Mouse (Mus musculus) lung, embryonic 16.5 days (tissue): ENCODE data around the gene Cables2. TPM values are rescaled to one million over a fixed set of nuclear protein-coding genes. Genes with fewer than 3 reads are reported as not detected.

Source experiments
- ATAC-seq: fragments of 200-750 bp; cut with Nextera tagmentation; 2 replicates; pipeline ENCODE4 v1.8.0; 2017; ENCODE audit warnings: low read depth, mild to moderate bottlenecking, moderate library complexity
- H3K27ac ChIP-seq: fragments of 300-500 bp; sonication (generic); 2 replicates; pipeline ENCODE4 v1.5.1; 2014; ENCODE audit warnings: mild to moderate bottlenecking, control low read depth, low read length
- H3K27me3 ChIP-seq: fragments of 300-500 bp; sonication (generic); 2 replicates; pipeline ENCODE4 v1.6.1; 2014; ENCODE audit warnings: low read depth, low read length, mixed read lengths; ENCODE audit not compliant: control insufficient read depth, insufficient read depth
- H3K36me3 ChIP-seq: fragments of 300-500 bp; sonication (generic); 2 replicates; pipeline ENCODE4 v1.6.1; 2014; ENCODE audit warnings: low read length; ENCODE audit not compliant: control insufficient read depth, insufficient read depth
- H3K4me1 ChIP-seq: fragments of 300-500 bp; sonication (generic); replicated peaks from 2 replicates; pipeline ENCODE4 v1.6.1; 2014; ENCODE audit warnings: low read length, mixed read lengths; ENCODE audit not compliant: control insufficient read depth, insufficient read depth
- H3K4me2 ChIP-seq: fragments of 300-500 bp; sonication (generic); 2 replicates; pipeline ENCODE4 v1.6.1; 2014; ENCODE audit warnings: low read depth, low read length, control low read depth
- H3K4me3 ChIP-seq: fragments of 300-500 bp; sonication (generic); 2 replicates; pipeline ENCODE4 v1.5.1; 2014; ENCODE audit warnings: mild to moderate bottlenecking, low read length, control low read depth
- H3K9ac ChIP-seq: fragments of 300-500 bp; sonication (generic); 2 replicates; pipeline ENCODE4 v1.6.1; 2014; ENCODE audit warnings: low read length, control low read depth
- H3K9me3 ChIP-seq: fragments of 300-500 bp; sonication (generic); 2 replicates; pipeline ENCODE4 v1.6.1; 2016; ENCODE audit warnings: low read length; ENCODE audit not compliant: control insufficient read depth
- WGBS: fragments of 180-500 bp; shearing (Covaris S2); extraction: QIAGEN DNeasy Blood & Tissue Kit; methylation state at CpG from one replicate; pipeline ENCODE4 v1.1.7; 2014; 5-methylcytosine and 5-hydroxymethylcytosine counted together
- polyA plus RNA-seq: library from polyadenylated mRNA; unstranded; fragments of >200 nt; fragmentation: Nextera tagmentation; extraction: Ambion mirVana; gene quantifications from 2 replicates; pipeline ENCODE4 v1.2.1, GENCODE M21; 2015

Gene Cables2
- polyA plus RNA-seq, 1 experiment from 2014 or later: 8.4 TPM

DNA sequence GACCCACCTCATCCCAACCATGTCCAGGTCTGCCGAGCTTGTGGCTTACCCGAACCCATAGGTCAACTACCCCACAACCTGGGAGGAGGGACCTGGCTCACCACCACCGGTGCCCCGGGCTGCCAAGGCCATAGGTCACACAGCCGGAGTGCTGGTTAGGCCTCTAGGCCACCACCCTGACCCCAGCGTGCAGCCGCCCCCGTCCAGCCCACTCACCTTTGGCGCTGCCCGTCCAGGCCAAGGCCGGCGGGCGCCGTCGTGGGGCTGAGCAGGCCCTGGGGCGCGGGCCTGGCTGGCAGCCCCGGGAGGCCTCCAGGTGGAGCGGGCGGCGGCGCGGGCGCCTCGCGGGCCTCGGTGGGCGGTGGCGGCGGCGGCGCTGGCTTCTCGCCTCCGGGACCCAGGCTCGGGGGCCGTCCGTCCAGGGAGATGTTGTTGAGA, 393 bp downstream of the Cables2 start:
- ATAC-seq: peak; percentile 15
- no peaks in the 10 kb centered on the region for H3K36me3 ChIP-seq
- H3K4me3 ChIP-seq: peak overlapping the region; percentile 83
- H3K4me1 ChIP-seq: peaks cover 34% of the 10 kb centered on the region
- H3K9me3 ChIP-seq: no peaks in the 10 kb centered on the region
- under 1% methylated on average over 22 of the region's 37 CpGs for WGBS
- H3K27ac ChIP-seq: peak overlapping the region; percentile 36
- no peaks in the 10 kb centered on the region for H3K27me3 ChIP-seq
- H3K9ac ChIP-seq: peak overlapping the region; percentile 91
- peak overlapping the region; percentile 80 for H3K4me2 ChIP-seq

DNA sequence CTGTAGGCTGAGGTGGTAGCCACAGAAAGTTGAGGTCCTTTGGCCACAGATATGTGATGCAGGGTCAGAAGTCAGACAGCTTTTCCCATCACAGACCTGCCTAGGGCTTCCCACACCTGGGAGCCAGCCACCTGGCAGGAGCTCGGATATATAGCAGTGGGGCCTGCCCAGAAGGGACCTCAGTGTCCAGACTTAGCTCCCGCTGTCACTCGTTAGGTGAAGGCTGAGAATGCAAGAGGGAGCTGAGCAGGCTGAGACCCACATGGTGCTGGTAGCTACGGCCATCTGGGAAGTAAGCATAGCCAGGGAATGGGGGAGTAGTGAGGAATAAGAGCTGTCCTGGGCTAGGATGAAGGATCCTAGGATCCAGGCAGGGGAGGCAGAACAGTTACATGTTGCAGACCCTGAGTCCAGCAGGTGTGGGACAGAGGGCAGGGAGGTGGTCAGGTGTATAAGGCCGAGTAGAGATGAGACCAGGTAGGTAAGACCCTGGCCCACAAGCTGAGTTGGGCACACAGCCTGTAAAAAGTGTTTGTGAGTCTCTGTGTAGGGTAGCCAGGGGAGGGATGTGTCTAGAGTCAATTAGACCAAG, 1.4 kb downstream of the Cables2 start:
- H3K9ac ChIP-seq: peak overlapping the region; percentile 91
- peak overlapping the region; percentile 83 for H3K4me3 ChIP-seq
- H3K9me3 ChIP-seq: no peaks in the 10 kb centered on the region
- H3K27ac ChIP-seq: no peak overlapping the region
- H3K4me1 ChIP-seq: peaks cover 27% of the 10 kb centered on the region
- 53% methylated on average over 5 of the region's 5 CpGs for WGBS
- no peak for ATAC-seq
- peak overlapping the region; percentile 80 for H3K4me2 ChIP-seq
- no peaks in the 10 kb centered on the region for H3K27me3 ChIP-seq
- H3K36me3 ChIP-seq: peaks cover 2% of the 10 kb centered on the region; the same call in 1 of the 2 replicates

DNA sequence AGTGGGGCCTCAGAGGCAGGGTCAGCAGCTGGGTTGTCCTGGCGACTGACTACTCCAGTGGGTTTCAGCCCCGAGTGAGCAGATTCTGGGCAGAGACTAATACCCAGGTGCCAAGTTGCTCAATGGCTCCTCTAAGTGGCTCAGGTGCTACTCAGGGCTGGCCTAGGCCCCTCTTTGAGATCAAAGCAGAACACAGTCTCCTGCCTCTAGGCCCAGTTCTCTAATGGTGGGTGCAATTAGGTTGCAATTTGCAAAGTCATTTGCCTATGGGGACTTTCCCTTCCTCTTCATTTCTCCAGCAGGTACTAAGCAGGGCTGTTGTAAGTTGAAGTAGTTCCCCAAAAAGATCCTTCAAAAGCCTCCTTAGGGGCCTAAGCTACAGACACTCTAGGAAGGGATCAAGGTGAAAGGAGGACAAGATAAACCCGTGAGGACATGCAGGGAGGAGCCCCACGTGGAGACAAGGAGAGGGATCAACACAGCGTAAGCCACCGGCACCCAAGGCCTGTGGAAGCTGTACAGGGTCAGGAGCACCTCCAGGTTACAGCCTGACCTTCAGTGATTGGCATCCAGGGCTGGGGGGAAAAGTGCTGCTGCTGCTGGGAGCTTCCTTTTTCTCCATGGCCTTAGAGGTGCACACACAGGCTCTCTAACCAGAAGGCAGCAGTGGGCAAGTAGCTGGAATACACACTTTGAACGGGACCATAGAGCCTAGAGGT, 2.6 kb downstream of the Cables2 start:
- H3K4me1 ChIP-seq: peaks cover 16% of the 10 kb centered on the region
- no peaks in the 10 kb centered on the region for H3K9me3 ChIP-seq
- no peak overlapping the region for H3K9ac ChIP-seq
- WGBS: 58% methylated on average over 7 of the region's 7 CpGs
- H3K4me3 ChIP-seq: no peak overlapping the region
- ATAC-seq: no peak
- no peak overlapping the region for H3K4me2 ChIP-seq
- H3K27ac ChIP-seq: no peak overlapping the region
- H3K27me3 ChIP-seq: no peaks in the 10 kb centered on the region
- peaks cover 2% of the 10 kb centered on the region; the same call in 1 of the 2 replicates for H3K36me3 ChIP-seq

DNA sequence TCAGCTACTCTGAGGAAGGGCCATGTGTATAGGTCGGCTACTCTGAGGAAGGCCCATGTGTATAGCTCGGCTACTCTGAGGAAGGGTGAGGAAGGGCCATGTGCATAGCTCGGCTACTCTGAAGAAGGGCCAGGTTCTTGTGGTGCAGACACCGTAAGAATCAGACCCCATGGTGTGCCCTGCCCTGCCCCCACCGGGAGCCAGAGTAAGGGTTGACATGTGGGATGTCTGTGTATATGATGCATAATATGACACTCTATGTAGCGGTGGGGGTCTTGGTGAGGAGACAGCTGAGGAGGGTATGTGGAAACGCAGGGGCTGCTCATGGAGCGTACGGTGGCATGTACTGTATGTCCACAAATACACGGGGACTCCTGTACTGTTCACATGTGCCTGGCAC, 4.0 kb downstream of the Cables2 start:
- H3K27ac ChIP-seq: no peak overlapping the region
- 95% methylated on average over 10 of the region's 10 CpGs for WGBS

DNA sequence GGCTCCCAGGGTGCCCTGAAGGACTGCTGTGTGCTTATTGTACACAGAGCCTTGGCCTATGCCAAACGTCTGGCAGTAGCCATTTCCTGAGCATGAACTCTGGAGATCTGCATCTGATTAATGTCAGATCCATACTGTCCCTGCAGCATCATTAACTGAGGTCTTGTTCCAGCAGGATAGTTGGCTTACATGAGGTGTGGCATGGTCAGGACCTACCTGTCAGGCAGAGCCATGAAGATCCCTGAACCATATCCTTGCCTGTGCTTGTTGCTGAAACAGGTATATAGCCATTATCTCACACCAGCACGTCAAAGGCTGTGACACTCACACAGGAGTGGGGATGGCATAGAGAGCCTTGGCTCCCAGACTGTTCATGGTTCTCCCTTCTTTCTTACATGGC, 5.3 kb downstream of the Cables2 start:
- no peak for ATAC-seq
- no peaks in the 10 kb centered on the region for H3K27me3 ChIP-seq
- no peak overlapping the region for H3K4me3 ChIP-seq
- H3K4me2 ChIP-seq: no peak overlapping the region
- H3K4me1 ChIP-seq: peaks cover 12% of the 10 kb centered on the region
- peaks cover 12% of the 10 kb centered on the region for H3K36me3 ChIP-seq
- H3K9ac ChIP-seq: no peak overlapping the region
- no peak overlapping the region for H3K27ac ChIP-seq
- 58% methylated on average over 2 of the region's 2 CpGs for WGBS
- H3K9me3 ChIP-seq: no peaks in the 10 kb centered on the region

More for the DNA sequence above, 4.0 kb downstream of the Cables2 start:
- Histone ChIP-seq H3K4me1 (peaks cover 16% of the 10 kb centered on the region), H3K4me3 (no peak overlapping the region), H3K9me3 (no peaks in the 10 kb centered on the region), H3K36me3 (peaks cover 6% of the 10 kb centered on the region), H3K9ac (no peak overlapping the region), H3K4me2 (no peak overlapping the region), H3K27me3 (no peaks in the 10 kb centered on the region)
- no peak for ATAC-seq

DNA sequence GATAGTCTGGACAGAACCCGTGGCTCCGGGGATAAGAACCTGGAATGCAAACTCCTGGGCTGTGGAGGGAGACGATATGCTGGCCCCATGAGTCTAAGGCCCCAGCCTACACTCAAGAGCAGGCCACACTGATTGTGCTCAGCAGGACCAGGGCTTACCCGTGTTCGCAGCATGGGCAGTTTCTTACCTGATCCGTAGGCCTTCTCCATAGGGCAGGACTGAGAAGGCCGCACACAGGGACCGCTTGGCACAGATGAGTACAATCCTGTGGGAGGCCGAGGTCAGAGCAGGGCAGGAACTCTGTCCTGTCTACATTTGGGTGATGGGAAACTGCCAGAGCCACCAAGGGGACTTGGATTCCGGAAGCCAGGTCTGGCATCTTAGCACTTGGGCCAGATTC, 10.4 kb downstream of the Cables2 start:
- peaks cover 7% of the 10 kb centered on the region; the same call in 1 of the 2 replicates for H3K4me1 ChIP-seq
- no peak overlapping the region for H3K4me3 ChIP-seq
- no peaks in the 10 kb centered on the region for H3K9me3 ChIP-seq
- no peak overlapping the region for H3K4me2 ChIP-seq
- ATAC-seq: no peak
- 77% methylated on average over 10 of the region's 10 CpGs for WGBS
- no peak overlapping the region for H3K9ac ChIP-seq
- peak overlapping the region; percentile 73 for H3K27ac ChIP-seq
- peaks cover 25% of the 10 kb centered on the region for H3K36me3 ChIP-seq
- H3K27me3 ChIP-seq: no peaks in the 10 kb centered on the region

DNA sequence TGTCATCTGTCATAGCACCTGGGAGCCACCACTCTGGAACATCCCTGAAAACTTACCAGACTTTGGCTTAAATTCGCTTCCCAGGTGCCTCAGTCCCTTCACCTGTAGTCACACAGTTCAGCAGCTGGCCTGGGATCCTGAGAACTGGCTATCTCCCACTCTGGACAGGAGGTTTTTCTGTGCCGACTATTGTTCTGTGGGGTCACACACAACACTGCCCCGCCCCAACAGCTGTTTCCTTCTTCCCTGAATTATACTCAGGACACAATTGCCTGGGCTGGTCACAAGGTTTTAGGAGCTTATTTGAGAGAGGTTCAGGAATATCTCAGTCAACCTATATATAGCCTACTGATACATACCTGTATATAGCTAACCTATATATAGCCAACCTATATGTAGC, 10.9 kb downstream of the Cables2 start:
- peaks cover 8% of the 10 kb centered on the region; the same call in 1 of the 2 replicates for H3K4me1 ChIP-seq
- H3K36me3 ChIP-seq: peaks cover 25% of the 10 kb centered on the region
- 68% methylated on average over 3 of the region's 3 CpGs for WGBS
- no peaks in the 10 kb centered on the region for H3K9me3 ChIP-seq
- H3K9ac ChIP-seq: no peak overlapping the region
- peak; percentile 30; the same call in 1 of the 2 replicates for ATAC-seq
- no peaks in the 10 kb centered on the region for H3K27me3 ChIP-seq
- H3K27ac ChIP-seq: peak overlapping the region; percentile 73; the same call in 1 of the 2 replicates
- no peak overlapping the region for H3K4me2 ChIP-seq
- no peak overlapping the region for H3K4me3 ChIP-seq

DNA sequence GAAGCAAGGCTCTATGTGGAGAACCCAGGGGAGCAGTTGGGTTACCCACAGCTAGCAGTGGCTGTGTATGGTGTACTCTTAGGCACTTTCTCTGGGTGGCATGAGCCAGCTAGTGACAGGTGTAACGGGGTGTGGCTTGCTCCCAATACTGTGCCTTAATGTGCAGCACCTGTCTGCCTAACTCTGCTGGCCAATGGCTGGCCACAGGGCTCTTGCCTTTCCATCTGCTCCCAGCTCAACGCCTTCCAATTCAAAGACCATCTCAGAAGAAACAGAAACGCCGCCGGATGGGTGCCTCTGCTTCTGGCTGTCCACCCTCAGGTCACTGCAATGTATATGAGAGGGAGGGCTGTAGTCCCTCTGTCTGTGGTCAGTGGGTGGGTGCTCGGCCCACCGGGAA, 11.4 kb downstream of the Cables2 start:
- H3K27me3 ChIP-seq: no peaks in the 10 kb centered on the region
- peaks cover 8% of the 10 kb centered on the region; the same call in 1 of the 2 replicates for H3K4me1 ChIP-seq
- no peak overlapping the region for H3K4me3 ChIP-seq
- no peak overlapping the region for H3K4me2 ChIP-seq
- 86% methylated on average over 7 of the region's 7 CpGs for WGBS
- ATAC-seq: no peak
- H3K36me3 ChIP-seq: peaks cover 23% of the 10 kb centered on the region
- 0 out of 2 replicates have a peak overlapping the region, but pooled peaks have one; percentile 10 for H3K27ac ChIP-seq
- no peak overlapping the region for H3K9ac ChIP-seq
- no peaks in the 10 kb centered on the region for H3K9me3 ChIP-seq

DNA sequence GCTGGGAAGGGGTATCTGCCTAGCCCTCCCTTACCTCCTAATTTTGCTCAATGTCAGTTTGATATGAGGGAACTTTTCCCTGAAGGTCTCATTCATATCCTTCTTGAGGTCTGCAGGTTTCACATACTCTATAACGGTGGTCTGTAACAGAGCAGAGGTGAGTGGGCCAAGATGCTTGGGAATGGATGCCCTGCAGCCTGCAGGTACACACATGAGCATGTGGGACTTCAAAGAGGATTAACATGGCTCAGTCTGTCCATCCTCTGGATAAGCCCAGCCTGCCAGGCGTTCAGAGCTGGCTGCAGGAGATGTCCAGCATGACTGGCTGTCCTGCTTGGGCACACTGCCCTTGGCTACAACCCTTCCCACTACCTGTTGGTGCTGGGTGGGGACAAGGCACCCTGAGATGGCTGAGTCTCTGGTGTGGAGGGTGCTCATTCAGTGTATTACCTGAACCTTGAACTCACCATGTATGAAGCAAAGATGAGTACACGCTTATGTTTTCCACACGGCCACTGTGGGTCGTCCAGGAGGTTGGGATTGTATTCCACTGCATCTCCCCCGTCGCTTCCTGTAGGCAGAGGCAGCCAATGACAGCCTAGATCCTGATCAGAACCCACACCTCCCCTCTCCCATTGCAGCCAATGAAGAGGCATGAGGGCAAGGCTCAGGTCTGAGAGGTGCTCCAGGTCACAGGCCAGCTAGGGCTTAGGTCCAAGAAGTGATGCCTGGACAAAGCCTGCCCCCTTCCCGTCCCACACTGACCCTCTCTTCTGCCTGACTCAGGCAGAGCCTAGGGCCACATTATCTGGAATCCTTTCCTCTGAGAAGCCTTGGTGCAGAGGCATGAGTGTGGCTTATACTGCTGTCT, 12.5 kb downstream of the Cables2 start:
- no peak for ATAC-seq
- peaks cover 23% of the 10 kb centered on the region for H3K36me3 ChIP-seq
- 55% methylated on average over 8 of the region's 8 CpGs for WGBS

More for the DNA sequence above, 12.5 kb downstream of the Cables2 start:
- H3K27ac ChIP-seq: no peak overlapping the region
- H3K9ac ChIP-seq: no peak overlapping the region
- no peak overlapping the region for H3K4me2 ChIP-seq
- peaks cover 13% of the 10 kb centered on the region; the same call in 1 of the 2 replicates for H3K4me1 ChIP-seq
- H3K4me3 ChIP-seq: no peak overlapping the region
- H3K9me3 ChIP-seq: no peaks in the 10 kb centered on the region
- H3K27me3 ChIP-seq: no peaks in the 10 kb centered on the region
